Mouse (Mus musculus) embryonic fibroblast, embryonic 13.5 days (primary cell): ENCODE results near the gene Ptprd.

Experiments used
- CTCF ChIP-seq: IDR thresholded peaks from 2 replicates; pipeline ENCODE4 v1.5.1; 2011; ENCODE audit warnings: mild to moderate bottlenecking, control low read depth, low read length, moderate library complexity, borderline replicate concordance; ENCODE audit not compliant: insufficient read depth
- POLR2A ChIP-seq: IDR thresholded peaks from 2 replicates; pipeline ENCODE4 v1.6.1; 2011; ENCODE audit warnings: low read depth, mild to moderate bottlenecking, control low read depth, low read length, moderate library complexity

- TF ChIP-seq CTCF (no peak), POLR2A (no peak)
These were observed 625.1 kb downstream of the Ptprd start for GRCm38 (mm10) chr4:77586624-77587023.
